Mouse (Mus musculus) MN1 (cell line): ENCODE results near the gene Zfp316.
A peak's percentile ranks its signal among the peaks of the same experiment; 100 is the strongest.

Source experiments
- DNase-seq: peaks from one replicate; pipeline ENCODE4 v3.0.0-alpha.2; 2016; ENCODE audit warnings: low spot score

Gene Zfp316

DNA sequence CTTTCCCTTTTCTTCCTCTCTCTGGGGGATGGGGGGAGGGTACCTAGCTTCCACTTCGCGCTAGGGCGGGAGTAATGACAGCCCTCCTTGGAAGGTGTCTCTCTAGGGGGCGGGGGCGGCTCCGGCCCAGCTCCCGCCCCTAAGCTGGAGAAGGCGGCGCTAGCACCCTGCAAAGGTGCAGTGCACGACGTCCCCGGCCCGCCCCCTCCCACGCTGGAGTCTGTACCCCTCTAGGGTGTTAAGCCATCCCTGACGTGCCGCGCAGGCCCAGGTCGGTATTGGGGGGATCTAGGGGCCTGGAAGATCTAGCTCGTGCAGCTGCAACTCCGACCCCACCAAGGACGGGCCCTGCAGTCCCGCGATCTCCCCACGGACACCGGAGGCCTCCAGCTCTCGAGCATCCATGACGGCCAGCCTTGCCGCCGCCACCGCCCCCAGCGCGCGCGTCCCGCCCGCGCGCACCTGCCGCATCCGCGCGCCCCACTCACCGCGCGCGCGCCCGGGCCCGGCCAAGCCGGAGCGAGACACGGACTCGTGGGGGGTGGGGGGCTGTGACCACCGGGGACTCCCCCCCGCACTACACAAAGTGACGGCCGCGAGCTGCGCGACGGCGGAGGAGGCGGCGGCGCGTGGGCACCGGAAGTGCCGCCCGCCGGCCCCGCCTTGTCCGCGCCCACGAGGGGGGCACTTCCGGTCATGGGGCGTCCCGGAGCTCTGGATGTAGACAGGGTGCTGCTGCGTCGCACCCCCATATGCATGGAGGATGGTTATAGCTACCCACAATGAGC, at the start of gene Zfp316:
Gene Zfp316 (minus strand): TSS at position 660 of the 788 bp plus-strand sequence.
- peak; percentile 88 for DNase-seq

GRCm38 (mm10) chr5:143317288-143317610, 47.4 kb upstream of the Zfp316 start:
- no peak for DNase-seq

DNA sequence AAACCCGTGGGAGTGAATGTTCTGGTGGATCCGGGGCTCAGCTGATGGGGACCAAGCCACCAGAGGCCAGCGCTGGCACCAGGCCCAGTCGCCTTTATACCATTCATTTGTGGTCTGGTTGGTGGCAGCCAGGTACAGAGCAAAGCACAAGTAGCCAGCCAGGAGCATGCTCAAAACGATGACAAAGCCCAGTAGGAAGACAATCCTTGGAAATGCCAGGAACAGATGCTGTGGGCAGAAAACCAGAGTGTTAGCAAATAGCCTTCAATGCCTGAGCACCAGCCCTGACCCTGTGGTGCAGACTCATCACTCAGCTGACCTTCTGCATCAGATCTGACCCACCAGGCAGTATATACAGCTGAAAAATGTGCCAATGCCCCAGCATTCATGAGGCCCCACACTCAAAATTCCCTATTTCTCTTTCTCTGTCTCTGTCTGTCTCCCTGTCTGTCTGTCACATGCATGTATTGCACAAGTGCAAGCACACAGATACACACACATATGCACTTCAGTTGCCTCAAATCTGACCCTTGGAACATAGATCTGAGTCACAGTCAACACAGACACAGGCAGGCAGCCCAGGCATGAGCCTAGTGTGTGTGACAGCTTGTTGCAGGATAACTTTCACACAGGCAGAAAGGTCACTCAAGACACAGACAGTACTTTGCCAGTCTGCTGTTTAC, 46.9 kb upstream of the Zfp316 start:
- peak; percentile 56 for DNase-seq

- no peak for DNase-seq
Measured at GRCm38 (mm10) chr5:143315514-143315888, 45.7 kb upstream of the Zfp316 start.

- peak; percentile 92 for DNase-seq
Measured at GRCm38 (mm10) chr5:143314730-143315513, 45.1 kb upstream of the Zfp316 start, which contains the start of gene E130309D02Rik. TSS of gene E130309D02Rik (minus strand) at chr5:143315360.

- DNase-seq, result peak; percentile 60
Measured at GRCm38 (mm10) chr5:143314183-143314729, 44.4 kb upstream of the Zfp316 start.

DNA sequence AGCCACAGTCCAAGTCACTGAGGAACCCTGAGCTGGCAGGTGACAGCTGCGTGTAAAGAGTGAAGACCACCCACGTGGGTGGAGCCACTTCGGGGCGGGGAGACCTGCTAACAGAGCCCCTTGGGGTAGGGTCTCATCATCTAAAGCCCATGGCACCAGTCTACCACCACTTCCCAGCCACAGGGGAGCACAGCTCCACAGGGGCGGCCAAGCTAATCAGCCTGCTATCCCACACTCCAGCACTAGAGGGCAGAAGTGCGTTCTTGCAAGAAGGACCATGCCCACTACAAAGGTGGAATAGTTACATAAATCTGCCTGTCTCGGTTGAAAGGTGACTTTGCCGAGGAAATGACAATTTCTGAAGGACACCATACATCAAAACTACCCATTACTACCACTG, 42.1 kb upstream of the Zfp316 start:
- peak; percentile 92 for DNase-seq

DNA sequence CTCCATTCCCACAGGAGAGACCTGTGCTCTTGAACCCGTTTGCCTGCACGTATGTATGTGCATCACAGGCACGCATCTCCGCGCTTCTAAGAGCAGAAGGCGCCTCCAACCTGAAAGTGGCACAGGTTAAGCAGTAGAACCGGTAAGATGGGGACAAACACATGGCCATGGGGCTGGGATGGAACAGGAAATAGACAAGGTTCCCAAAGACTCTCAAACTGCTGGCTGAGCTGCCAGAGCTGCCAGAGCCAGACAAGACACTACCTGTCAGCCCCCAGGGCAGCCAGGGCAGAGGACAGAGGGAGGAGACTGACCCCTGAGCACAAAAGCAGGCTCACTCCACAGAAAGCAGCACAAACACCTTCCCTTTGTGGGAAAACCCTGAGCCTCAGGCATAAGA, 40.1 kb upstream of the Zfp316 start:
- DNase-seq, result no peak

GRCm38 (mm10) chr5:143308825-143309224, 39.0 kb upstream of the Zfp316 start:
- no peak for DNase-seq

- DNase-seq, result no peak
Measured at GRCm38 (mm10) chr5:143304251-143304650, 34.4 kb upstream of the Zfp316 start.

GRCm38 (mm10) chr5:143301296-143301695, 31.5 kb upstream of the Zfp316 start:
- DNase-seq, result no peak

- no peak for DNase-seq
Measured at GRCm38 (mm10) chr5:143299686-143300085, 29.9 kb upstream of the Zfp316 start.

GRCm38 (mm10) chr5:143298391-143298790, 28.6 kb upstream of the Zfp316 start:
- DNase-seq, result no peak

- DNase-seq, result no peak
Measured at GRCm38 (mm10) chr5:143297986-143298385, 28.2 kb upstream of the Zfp316 start.

GRCm38 (mm10) chr5:143295330-143295729, 25.5 kb upstream of the Zfp316 start:
- no peak for DNase-seq

DNA sequence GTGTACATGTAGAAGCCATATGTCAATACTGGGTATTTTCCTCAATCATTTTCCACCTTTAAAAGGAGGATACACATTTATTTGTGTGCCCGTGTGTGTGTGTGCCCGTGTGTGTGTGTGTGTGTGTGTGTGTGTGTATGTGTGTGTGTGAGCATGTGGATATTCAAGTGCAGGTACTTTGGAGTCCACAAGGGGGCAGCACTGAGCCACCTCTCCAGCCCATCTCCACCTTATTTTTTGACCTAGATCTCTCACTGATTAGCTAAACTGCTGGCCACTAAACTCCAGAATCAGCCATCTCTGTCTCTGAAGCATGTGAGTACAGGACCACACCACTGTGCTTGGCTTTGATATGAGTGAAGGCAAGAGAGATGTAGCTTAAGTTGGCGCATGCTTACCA, 25.0 kb upstream of the Zfp316 start:
- DNase-seq, result no peak

DNA sequence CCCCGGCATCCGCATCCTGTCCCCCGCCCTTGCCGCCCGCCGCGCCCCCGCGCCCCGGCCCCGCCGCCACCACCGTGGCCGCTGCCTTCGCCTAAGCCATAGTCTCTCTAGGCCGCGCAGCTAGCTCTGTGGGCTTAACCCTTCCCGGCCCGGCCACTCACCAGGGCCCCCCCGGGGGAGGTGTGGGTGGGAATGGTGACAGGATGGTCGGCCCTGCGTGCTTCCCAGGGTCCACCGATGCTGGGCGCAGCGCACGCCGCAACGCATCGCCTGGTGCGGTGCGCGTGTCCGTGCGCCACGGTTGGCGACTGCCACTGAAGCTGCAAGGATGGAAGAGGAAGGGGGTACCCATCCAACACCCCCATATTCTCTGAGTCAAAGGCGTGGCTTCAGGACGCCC, 23.6 kb upstream of the Zfp316 start, which contains the start of gene Zfp853:
Gene Zfp853 (minus strand): TSS at position 220 of the 400 bp plus-strand sequence.
- DNase-seq, result no peak

DNA sequence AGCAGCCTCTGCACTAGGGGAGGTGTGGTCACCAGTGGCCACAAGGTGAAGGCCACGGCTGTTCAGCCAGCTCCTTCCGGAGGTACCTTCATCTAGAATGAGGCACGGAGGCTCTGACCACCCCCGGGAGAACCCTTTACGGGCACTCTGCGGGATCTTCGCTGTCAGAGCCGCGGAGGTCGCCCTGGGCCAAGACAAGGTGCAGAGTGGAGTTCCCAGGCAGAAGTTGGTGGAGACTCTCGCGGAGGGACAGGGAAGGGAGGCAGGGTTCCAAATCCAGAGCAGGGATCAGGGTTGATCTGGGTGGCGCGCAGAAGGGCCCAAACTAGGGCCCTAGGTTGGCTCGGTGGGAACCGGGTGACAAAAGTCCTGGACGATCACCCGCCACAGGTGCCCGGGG, 23.1 kb upstream of the Zfp316 start:
- DNase-seq, result no peak

GRCm38 (mm10) chr5:143289299-143289698, 19.5 kb upstream of the Zfp316 start:
- DNase-seq, result no peak

DNA sequence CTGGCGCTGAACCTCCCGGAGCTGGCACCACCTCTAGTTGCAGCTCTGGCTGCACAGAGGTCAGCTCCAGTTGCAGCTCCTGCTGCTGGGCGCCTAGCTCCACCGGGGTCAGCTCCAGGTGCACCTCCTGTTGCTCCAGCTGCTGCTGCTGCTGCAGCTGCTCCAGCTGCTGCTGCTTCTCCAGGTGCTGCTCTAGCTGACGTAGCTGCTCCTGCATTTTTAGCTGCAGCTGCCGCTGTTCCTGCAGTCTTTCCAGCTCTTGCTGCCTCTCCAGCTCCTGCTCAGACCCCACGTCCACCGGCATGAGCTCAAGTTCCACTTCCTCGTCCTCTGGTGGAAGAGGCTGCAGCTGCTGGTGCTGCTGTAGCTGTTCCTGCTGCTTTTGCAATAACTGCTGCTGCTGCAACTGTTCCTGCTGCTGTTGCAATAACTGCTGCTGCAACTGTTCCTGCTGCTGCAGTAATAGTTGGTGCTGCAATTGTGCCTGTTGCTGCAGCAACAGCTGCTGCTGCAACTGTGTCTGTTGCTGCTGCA, 18.6 kb upstream of the Zfp316 start:
- DNase-seq, result no peak

DNA sequence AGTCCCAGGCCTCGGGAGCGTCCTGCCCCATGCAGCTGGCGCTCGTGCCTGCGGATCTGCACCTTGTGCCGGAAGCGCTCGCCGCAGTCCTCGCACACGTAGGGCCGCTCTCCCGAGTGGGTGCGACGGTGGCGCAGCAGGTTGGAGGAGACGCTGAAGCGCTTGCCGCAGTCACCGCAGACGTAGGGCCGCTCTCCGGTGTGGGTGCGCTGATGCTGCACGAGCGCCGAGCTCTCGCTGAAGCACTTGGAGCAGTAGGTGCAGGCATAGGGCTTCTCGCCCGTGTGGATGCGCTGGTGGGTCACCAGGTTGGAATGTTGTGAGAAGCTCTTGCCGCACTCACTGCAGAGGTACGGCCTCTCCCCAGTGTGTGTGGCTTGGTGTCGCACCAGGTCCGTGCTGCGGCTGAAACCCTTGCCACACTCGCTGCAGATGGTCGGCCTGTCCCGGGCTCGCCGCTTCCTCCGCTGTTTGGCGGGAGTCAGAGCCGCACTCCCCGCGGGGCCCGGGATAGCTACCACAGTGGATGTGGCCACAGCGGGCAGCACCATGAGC, 18.0 kb upstream of the Zfp316 start:
- no peak for DNase-seq

GRCm38 (mm10) chr5:143284762-143285161, 14.9 kb upstream of the Zfp316 start:
- DNase-seq, result no peak
